Mouse (Mus musculus) liver, postnatal 0 days (tissue): ENCODE results near the gene Ddo.

ENCODE experiments used
- CTCF ChIP-seq: sonication (generic); IDR thresholded peaks from 2 replicates; pipeline ENCODE4 v1.5.1; 2016; ENCODE audit warnings: antibody characterized with exemption, low read depth
- EP300 ChIP-seq: IDR thresholded peaks from 2 replicates; pipeline ENCODE4 v1.6.1; 2016; ENCODE audit warnings: antibody characterized with exemption, low read depth, mild to moderate bottlenecking

DNA sequence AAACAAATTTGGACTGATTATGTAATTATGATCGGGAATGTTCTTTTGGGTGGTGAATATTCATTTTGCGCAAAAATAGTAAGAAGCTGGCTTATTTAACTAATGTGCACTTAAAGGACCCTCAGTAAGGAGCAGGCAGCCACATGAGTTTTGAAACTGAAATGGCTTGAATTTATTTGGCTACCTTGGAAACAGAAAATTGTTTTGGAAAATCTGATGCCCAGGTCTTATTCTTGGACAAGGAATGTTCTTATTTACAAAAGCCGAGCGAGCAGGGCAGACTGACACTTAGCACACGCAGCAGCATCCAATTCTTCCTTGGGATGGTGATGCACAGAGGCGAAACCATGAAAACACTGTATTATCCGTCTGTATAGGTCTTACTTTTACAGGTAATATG, 81.3 kb downstream of the Ddo start:
- TF ChIP-seq CTCF = no peak
- no peak for TF ChIP-seq EP300
